Mouse (Mus musculus) cerebellum, adult 11-12 months (tissue): Measurements from ENCODE around the gene Rabggtb.

Experiments
- DNase-seq: peaks from one replicate; pipeline ENCODE4 v3.0.0; 2022

Rabggtb gene

DNA sequence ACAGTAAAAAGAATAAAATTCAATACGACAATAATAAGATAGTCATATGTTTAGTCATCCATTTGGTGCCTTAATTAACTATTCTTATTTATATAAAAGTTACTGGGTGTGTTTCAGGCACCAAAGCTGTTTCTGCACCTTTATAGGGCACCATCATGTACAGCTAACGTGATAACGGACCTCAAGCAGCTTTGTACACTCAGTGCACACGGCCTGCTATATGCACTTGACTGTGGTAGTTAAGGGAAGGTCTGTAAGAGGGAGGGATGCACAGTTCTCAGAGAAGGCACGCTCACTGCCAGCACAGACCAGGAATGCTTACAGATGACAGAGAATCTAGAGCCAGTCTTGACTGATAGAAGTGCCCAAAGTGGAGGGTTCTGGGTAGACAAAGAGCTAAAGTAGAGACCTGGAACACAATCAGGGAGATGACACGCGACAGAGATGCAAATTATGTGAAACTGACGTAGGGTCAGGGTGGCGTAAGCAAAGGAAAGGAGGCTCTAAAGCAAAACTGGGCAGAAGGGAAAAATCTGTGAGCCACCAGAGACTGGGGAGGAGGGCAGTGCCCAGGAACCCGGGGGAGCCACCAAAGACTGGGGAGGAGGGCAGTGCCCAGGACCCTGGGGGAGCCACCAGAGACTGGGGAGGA lies 54.3 kb downstream of the Rabggtb start:
- DNase-seq, result no peak
